Mouse (Mus musculus) stomach, postnatal 0 days (tissue): ENCODE results near the gene Hoxd4. TPM values are rescaled to one million over a fixed set of nuclear protein-coding genes. Genes with fewer than 3 reads are reported as not detected.

Experiments used
- ATAC-seq: fragments of 200-750 bp; cut with Nextera tagmentation; 2 replicates; pipeline ENCODE4 v1.8.0; 2017; ENCODE audit not compliant: low FRiP score, low TSS enrichment
- DNase-seq: peaks from one replicate; pipeline ENCODE4 v3.0.0-alpha.2; 2016; ENCODE audit warnings: low spot score
- H3K27ac ChIP-seq: fragments of 300-500 bp; sonication (generic); replicated peaks from 2 replicates; pipeline ENCODE4 v1.5.1; 2014; ENCODE audit warnings: mild to moderate bottlenecking, control low read depth
- H3K27me3 ChIP-seq: fragments of 300-500 bp; sonication (generic); 2 replicates; pipeline ENCODE4 v1.6.1; 2014; ENCODE audit warnings: low read length; ENCODE audit not compliant: control insufficient read depth, insufficient read depth
- H3K36me3 ChIP-seq: fragments of 300-500 bp; sonication (generic); 2 replicates; pipeline ENCODE4 v1.6.1; 2014; ENCODE audit warnings: low read length, mixed read lengths; ENCODE audit not compliant: control insufficient read depth, insufficient read depth
- H3K4me1 ChIP-seq: fragments of 300-500 bp; sonication (generic); replicated peaks from 2 replicates; pipeline ENCODE4 v1.6.1; 2014; ENCODE audit warnings: antibody characterized with exemption; ENCODE audit not compliant: control insufficient read depth, insufficient read depth
- H3K4me2 ChIP-seq: fragments of 300-500 bp; sonication (generic); replicated peaks from 2 replicates; pipeline ENCODE4 v1.6.1; 2014; ENCODE audit warnings: low read depth, mild to moderate bottlenecking, control low read depth, moderate library complexity
- H3K4me3 ChIP-seq: fragments of 300-500 bp; sonication (generic); 2 replicates; pipeline ENCODE4 v1.5.1; 2014; ENCODE audit warnings: low read depth, low read length, control low read depth
- H3K9ac ChIP-seq: fragments of 300-500 bp; sonication (generic); 2 replicates; pipeline ENCODE4 v1.6.1; 2014; ENCODE audit warnings: mild to moderate bottlenecking, low read length, control low read depth, mixed read lengths
- H3K9me3 ChIP-seq: fragments of 300-500 bp; sonication (generic); 2 replicates; pipeline ENCODE4 v1.6.1; 2016; ENCODE audit warnings: low read length; ENCODE audit not compliant: control insufficient read depth
- CTCF ChIP-seq: IDR thresholded peaks from 2 replicates; pipeline ENCODE4 v1.5.1; 2016; ENCODE audit warnings: antibody characterized with exemption, low read depth, mild to moderate bottlenecking, moderate library complexity
- EP300 ChIP-seq: optimal IDR thresholded peaks from 2 replicates; pipeline ENCODE3; 2016; ENCODE audit warnings: antibody characterized with exemption
- WGBS: fragments of 180-500 bp; shearing (Covaris S2); extraction: QIAGEN DNeasy Blood & Tissue Kit; methylation state at CpG from one replicate; pipeline ENCODE4 v1.1.7; 2014; 5-methylcytosine and 5-hydroxymethylcytosine counted together
- polyA plus RNA-seq: library from polyadenylated mRNA; unstranded; fragments of >200 nt; fragmentation: Nextera tagmentation; extraction: Ambion mirVana; gene quantifications from 2 replicates; pipeline ENCODE4 v1.2.1, GENCODE M21; 2015

The Hoxd4 gene
- polyA plus RNA-seq, 1 experiment from 2014 or later: 0.08 TPM

GRCm38 (mm10) chr2:74702820-74703219, 8.9 kb upstream of the Hoxd4 start:
- H3K27ac ChIP-seq: no peak overlapping the region
- H3K9ac ChIP-seq: no peak overlapping the region
- TF ChIP-seq EP300 (no peak), CTCF (no peak)
- no peaks in the 10 kb centered on the region for H3K9me3 ChIP-seq
- H3K4me1 ChIP-seq: no peaks in the 10 kb centered on the region
- no peak overlapping the region for H3K4me3 ChIP-seq
- DNase-seq: no peak
- WGBS: 29% methylated on average over 6 of the region's 6 CpGs
- H3K4me2 ChIP-seq: no peak overlapping the region
- ATAC-seq: no peak
- H3K27me3 ChIP-seq: peaks cover 39% of the 10 kb centered on the region
- no peaks in the 10 kb centered on the region for H3K36me3 ChIP-seq

- Histone ChIP-seq H3K27me3 (peaks cover 39% of the 10 kb centered on the region), H3K36me3 (no peaks in the 10 kb centered on the region), H3K4me3 (no peak overlapping the region), H3K27ac (no peak overlapping the region), H3K9me3 (no peaks in the 10 kb centered on the region), H3K9ac (no peak overlapping the region), H3K4me2 (no peak overlapping the region), H3K4me1 (no peaks in the 10 kb centered on the region)
- no peak for ATAC-seq
- TF ChIP-seq CTCF (no peak), EP300 (no peak)
- WGBS: 23% methylated on average over 10 of the region's 10 CpGs
- DNase-seq: no peak
Measured at GRCm38 (mm10) chr2:74703317-74703716, 8.4 kb upstream of the Hoxd4 start.

- no peak overlapping the region for H3K4me3 ChIP-seq
Measured at GRCm38 (mm10) chr2:74703720-74704392, 7.9 kb upstream of the Hoxd4 start.

GRCm38 (mm10) chr2:74704393-74704998, 7.2 kb upstream of the Hoxd4 start, which contains the start of gene Hoxd8:
Gene Hoxd8, plus strand, starts transcription at chr2:74704615.
- no peaks in the 10 kb centered on the region for H3K9me3 ChIP-seq
- 2% methylated on average over 34 of the region's 52 CpGs for WGBS
- DNase-seq: no peak
- TF ChIP-seq EP300: no peak
- no peak for TF ChIP-seq CTCF
- H3K4me1 ChIP-seq: no peaks in the 10 kb centered on the region
- no peaks in the 10 kb centered on the region for H3K36me3 ChIP-seq
- 0 out of 2 replicates have a peak, but pooled peaks have one; percentile 9 for ATAC-seq
- H3K4me2 ChIP-seq: peak within 1 kb of the TSS; percentile 63
- peak within 1 kb of the TSS; percentile 70 for H3K27ac ChIP-seq
- H3K4me3 ChIP-seq: peak within 1 kb of the TSS; percentile 44
- peaks cover 40% of the 10 kb centered on the region for H3K27me3 ChIP-seq
- H3K9ac ChIP-seq: peak within 1 kb of the TSS; percentile 53

More at GRCm38 (mm10) chr2:74703720-74704392, 7.9 kb upstream of the Hoxd4 start:
- H3K4me2 ChIP-seq: no peak overlapping the region
- no peaks in the 10 kb centered on the region for H3K9me3 ChIP-seq
- H3K36me3 ChIP-seq: no peaks in the 10 kb centered on the region
- no peak overlapping the region for H3K27ac ChIP-seq
- ATAC-seq (no peak), DNase-seq (no peak)
- no peaks in the 10 kb centered on the region for H3K4me1 ChIP-seq
- TF ChIP-seq CTCF (no peak), EP300 (no peak)
- 13% methylated on average over 26 of the region's 26 CpGs for WGBS
- H3K9ac ChIP-seq: no peak overlapping the region
- H3K27me3 ChIP-seq: peaks cover 37% of the 10 kb centered on the region

GRCm38 (mm10) chr2:74704999-74705466, 6.7 kb upstream of the Hoxd4 start:
- ATAC-seq (peak; percentile 68), DNase-seq (no peak)
- WGBS: 0% methylated on average over 37 of the region's 66 CpGs
- peak overlapping the region; percentile 70 for H3K27ac ChIP-seq
- peaks cover 43% of the 10 kb centered on the region for H3K27me3 ChIP-seq
- H3K9me3 ChIP-seq: no peaks in the 10 kb centered on the region
- peak overlapping the region; percentile 53 for H3K9ac ChIP-seq
- TF ChIP-seq CTCF (no peak), EP300 (no peak)
- H3K4me2 ChIP-seq: peak overlapping the region; percentile 63
- no peaks in the 10 kb centered on the region for H3K36me3 ChIP-seq
- H3K4me3 ChIP-seq: peak overlapping the region; percentile 44
- no peaks in the 10 kb centered on the region for H3K4me1 ChIP-seq
